Mouse (Mus musculus) erythroblast, embryonic 14.5 days (primary cell): ENCODE results near the gene Ppm1l. TPM values are rescaled to one million over a fixed set of nuclear protein-coding genes. Genes with fewer than 3 reads are reported as not detected.

Experiments used
- H3K27me3 ChIP-seq: 2 replicates; pipeline ENCODE4 v1.6.1; 2012; ENCODE audit warnings: inconsistent platforms; ENCODE audit not compliant: control insufficient read depth
- H3K36me3 ChIP-seq: 2 replicates; pipeline ENCODE4 v1.6.1; 2012; ENCODE audit warnings: mild to moderate bottlenecking, inconsistent platforms; ENCODE audit not compliant: control insufficient read depth
- H3K4me1 ChIP-seq: 2 replicates; pipeline ENCODE4 v1.6.1; 2012; ENCODE audit warnings: inconsistent platforms; ENCODE audit not compliant: control insufficient read depth
- H3K4me3 ChIP-seq: replicated peaks from 2 replicates; pipeline ENCODE3; 2012; ENCODE audit warnings: moderate library complexity, mild to moderate bottlenecking, inconsistent platforms
- H3K9me3 ChIP-seq: 2 replicates; pipeline ENCODE4 v1.6.1; 2012; ENCODE audit warnings: low read length, inconsistent platforms, mixed read lengths; ENCODE audit not compliant: control insufficient read depth
- GATA1 ChIP-seq: IDR thresholded peaks from 2 replicates; pipeline ENCODE4 v1.6.1; 2012; ENCODE audit warnings: low read length, inconsistent platforms, mixed read lengths
- TAL1 ChIP-seq: IDR thresholded peaks from 3 replicates; pipeline ENCODE4 v1.6.1; 2012; ENCODE audit warnings: low read length, inconsistent platforms, mixed read lengths
- polyA plus RNA-seq: library from polyadenylated mRNA; stranded (reverse); fragments of >175 nt; gene quantifications from 2 replicates; pipeline ENCODE4 v1.2.3, GENCODE M21; 2012

Ppm1l gene
- polyA plus RNA-seq, 1 experiment: 0.28 TPM

DNA sequence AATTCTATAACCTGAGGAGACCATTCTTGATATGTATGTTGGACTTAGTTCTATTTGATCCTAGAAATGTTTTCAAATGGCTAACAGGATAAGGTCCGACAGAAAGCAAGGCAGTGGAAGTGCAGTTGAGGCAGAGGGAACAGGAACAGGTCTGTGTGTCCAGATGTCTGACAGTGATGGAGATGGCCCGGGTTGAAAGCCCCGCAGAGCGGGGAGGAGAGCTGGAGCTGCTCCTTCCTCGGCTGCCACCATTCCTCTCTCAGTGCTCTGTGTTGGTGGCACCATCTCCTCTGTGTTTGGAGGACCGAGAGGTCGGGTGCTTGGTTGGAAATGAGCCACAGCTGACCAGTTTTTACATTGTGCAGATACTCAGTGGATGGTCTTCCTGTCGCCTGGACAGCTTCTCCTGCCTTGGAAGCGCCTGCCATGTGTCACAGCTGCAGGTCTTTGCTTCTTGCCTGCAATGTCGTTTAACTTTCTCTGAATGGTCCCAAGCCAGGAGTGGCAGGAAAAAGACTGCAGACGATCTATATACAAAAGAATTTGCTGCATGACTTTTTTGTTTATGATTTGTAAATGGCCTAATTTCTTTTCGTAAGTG lies 159.3 kb downstream of the Ppm1l start:
- H3K27me3 ChIP-seq: no peaks in the 10 kb centered on the region
- H3K9me3 ChIP-seq: peaks cover 5% of the 10 kb centered on the region
- TF ChIP-seq TAL1 (no peak), GATA1 (no peak)
- H3K36me3 ChIP-seq: no peaks in the 10 kb centered on the region
- no peak overlapping the region for H3K4me3 ChIP-seq
- no peaks in the 10 kb centered on the region for H3K4me1 ChIP-seq

DNA sequence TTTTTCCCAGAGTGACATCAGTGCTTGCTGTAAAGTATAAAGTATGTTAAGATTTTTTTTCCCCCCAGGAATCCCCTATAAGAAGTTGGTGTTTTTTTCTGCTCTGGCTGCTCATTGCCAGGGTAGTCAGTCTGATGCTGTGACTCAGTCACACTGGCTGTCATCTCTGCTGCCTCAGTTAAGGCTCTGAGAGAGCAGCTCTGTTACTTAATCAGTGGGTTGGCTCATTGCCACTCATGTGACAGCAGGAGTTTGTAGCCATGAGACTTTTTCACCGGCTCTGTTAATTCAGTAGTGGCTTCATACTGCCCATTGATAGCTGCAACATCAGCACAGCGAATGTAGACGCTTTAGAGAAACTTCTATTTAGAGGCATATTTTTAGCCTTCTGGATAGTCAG lies 163.3 kb downstream of the Ppm1l start:
- no peaks in the 10 kb centered on the region for H3K27me3 ChIP-seq
- no peak for TF ChIP-seq GATA1
- no peak for TF ChIP-seq TAL1
- no peaks in the 10 kb centered on the region for H3K36me3 ChIP-seq
- no peaks in the 10 kb centered on the region for H3K4me1 ChIP-seq
- no peaks in the 10 kb centered on the region for H3K9me3 ChIP-seq
- H3K4me3 ChIP-seq: no peak overlapping the region

DNA sequence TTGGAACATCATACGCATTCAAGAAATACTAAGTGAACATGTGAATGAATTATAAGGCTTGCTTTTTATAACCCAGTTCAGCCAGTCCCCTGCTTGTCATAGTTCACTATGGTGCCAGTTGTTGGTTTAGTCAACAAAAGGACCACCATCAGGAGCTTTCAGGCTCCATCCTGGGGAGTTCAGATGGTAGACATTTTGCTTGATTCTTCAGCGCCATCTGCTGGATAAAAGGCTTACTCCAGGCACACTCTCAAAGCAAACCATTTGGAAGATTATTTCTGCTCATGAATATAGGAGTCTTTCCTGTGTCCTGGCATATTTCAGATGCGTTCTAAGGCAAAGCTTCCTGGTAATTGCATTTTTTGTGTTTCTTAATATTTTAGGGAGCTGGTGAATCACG lies 165.2 kb downstream of the Ppm1l start:
- no peaks in the 10 kb centered on the region for H3K9me3 ChIP-seq
- H3K4me3 ChIP-seq: no peak overlapping the region
- H3K36me3 ChIP-seq: no peaks in the 10 kb centered on the region
- no peaks in the 10 kb centered on the region for H3K4me1 ChIP-seq
- TF ChIP-seq TAL1 (no peak), GATA1 (no peak)
- H3K27me3 ChIP-seq: no peaks in the 10 kb centered on the region

DNA sequence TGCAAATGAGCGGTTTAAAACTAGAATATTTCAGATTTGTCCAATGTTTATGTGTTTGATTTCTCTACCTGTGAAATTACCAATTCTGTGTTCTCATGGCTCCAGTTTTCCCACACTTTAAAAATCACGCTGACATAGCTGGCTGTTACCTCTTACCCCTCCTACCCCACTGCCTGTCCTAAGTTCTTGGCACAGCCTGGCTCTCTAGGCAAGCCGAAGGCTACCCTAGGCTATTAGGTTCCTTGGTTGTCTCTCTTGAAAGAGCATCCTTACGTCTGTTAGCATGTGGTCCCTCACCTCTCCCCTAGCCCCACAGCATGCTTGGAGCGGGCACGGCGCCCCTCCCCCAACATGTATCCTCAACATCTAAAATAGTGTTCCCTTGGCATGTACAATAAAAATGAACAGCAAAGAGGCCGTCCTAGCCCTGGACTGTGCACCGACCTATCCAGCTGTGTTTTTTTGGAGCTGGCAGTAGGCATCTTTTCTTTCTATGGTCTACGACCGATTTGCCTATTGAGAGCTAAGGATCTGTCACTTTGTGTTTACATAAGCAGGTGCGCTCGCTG lies 167.4 kb downstream of the Ppm1l start:
- TF ChIP-seq TAL1 (no peak), GATA1 (no peak)
- Histone ChIP-seq H3K9me3 (no peaks in the 10 kb centered on the region), H3K4me1 (no peaks in the 10 kb centered on the region), H3K27me3 (no peaks in the 10 kb centered on the region), H3K4me3 (no peak overlapping the region), H3K36me3 (no peaks in the 10 kb centered on the region)

DNA sequence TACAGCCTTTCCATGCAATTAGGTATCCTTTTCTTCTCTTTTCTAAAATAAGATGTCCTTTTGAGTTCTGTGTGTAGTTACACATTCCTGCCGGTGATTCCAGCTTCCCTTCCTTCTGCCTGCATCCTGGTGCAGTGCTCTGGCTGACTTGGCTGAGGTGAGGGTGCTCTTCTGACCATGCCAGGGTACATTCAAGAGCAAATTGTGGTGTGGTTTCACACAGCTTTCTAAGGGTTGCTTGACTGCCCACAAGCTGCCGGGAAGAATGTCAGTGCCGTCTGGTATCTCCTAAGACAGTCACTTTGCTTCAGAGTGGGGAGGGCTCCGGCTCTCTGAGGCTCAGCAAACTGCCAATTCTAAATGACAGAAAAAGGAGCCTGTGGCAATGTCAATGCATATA lies 167.9 kb downstream of the Ppm1l start:
- Histone ChIP-seq H3K36me3 (no peaks in the 10 kb centered on the region), H3K4me3 (no peak overlapping the region), H3K27me3 (no peaks in the 10 kb centered on the region), H3K4me1 (no peaks in the 10 kb centered on the region), H3K9me3 (no peaks in the 10 kb centered on the region)
- TF ChIP-seq GATA1: no peak

DNA sequence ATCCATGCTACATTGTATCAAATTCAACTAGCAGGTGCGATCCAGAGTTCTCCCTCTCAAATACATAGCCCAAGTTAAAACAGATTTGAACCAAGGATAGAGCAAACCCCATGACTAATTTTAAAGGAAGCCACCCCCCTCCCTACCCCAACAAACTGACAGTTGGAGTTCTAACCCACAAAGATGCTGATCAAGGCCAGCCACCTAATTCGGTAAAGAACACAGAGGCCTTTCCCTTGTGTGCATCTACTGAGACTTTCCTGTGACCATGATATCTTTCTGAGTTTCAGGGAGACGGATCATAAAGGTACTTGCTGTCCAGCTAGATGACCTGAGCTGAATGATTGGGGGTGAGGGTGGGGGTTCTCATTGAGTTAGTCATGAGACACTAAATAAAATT lies 168.7 kb downstream of the Ppm1l start:
- no peaks in the 10 kb centered on the region for H3K36me3 ChIP-seq
- no peaks in the 10 kb centered on the region for H3K4me1 ChIP-seq
- no peaks in the 10 kb centered on the region for H3K27me3 ChIP-seq
- H3K9me3 ChIP-seq: no peaks in the 10 kb centered on the region
- TF ChIP-seq GATA1 (no peak), TAL1 (no peak)
- no peak overlapping the region for H3K4me3 ChIP-seq

DNA sequence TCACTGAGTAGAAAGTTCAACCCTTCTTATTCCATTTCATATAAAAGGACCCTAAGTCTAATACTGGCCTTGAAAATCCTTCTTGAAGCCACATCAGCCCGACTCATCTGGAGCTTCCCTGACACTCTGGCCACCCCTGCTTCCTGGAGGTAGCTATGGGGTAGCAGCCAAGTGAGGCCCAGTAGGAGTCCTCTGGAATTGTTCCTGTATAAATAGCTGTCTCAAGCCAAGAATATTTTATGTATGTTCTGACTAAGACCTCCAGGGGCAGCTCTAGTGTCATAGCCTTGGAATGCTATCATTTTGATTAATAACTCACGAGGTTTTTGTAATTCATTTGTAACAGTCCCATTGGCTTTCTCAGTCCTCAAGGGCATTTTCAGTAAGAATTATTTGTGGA lies 169.1 kb downstream of the Ppm1l start:
- Histone ChIP-seq H3K27me3 (no peaks in the 10 kb centered on the region), H3K4me3 (no peak overlapping the region), H3K36me3 (no peaks in the 10 kb centered on the region), H3K9me3 (no peaks in the 10 kb centered on the region), H3K4me1 (no peaks in the 10 kb centered on the region)
- TF ChIP-seq TAL1 (no peak), GATA1 (no peak)

DNA sequence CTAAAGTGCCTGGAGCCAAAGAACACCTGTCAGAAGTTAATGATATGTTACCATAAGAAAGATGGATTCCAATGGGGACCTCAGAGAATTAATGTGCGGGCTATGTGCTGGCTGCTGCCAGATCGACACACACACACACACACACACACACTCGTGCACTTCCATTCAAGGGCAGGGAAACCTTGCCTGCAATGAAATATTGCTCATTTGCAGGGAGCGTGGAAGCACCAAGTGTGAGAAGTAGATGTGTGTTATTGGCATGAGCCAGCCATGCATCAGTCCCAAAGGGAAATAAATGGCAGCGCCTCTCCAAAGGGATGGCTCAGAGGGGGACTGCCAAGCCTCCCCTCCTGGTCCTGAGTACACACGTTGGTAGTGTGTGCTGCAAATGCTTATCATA lies 170.8 kb downstream of the Ppm1l start:
- Histone ChIP-seq H3K27me3 (no peaks in the 10 kb centered on the region), H3K36me3 (no peaks in the 10 kb centered on the region), H3K4me1 (no peaks in the 10 kb centered on the region), H3K4me3 (no peak overlapping the region), H3K9me3 (no peaks in the 10 kb centered on the region)
- TF ChIP-seq GATA1 (no peak), TAL1 (no peak)

DNA sequence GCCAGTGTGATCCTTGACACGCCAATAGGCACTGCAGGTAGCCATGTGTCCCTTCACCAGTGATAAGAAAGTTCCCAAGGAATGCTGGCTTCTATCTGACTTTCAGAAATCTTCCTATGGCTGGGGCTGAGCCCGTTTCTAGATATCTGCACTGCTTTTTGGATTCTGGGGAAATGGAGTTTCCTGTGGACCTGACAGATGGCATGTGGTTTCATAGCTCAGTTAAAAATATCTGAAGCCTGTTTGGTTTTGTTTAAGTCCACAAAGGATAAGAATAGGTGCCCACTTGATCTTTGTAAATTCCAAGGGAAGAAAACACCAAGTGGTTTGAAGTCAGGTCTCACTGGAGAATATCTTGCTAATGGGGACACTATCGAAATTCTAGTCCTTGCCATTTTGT lies 173.0 kb downstream of the Ppm1l start:
- Histone ChIP-seq H3K36me3 (no peaks in the 10 kb centered on the region), H3K4me1 (no peaks in the 10 kb centered on the region), H3K27me3 (no peaks in the 10 kb centered on the region), H3K9me3 (no peaks in the 10 kb centered on the region), H3K4me3 (no peak overlapping the region)
- no peak for TF ChIP-seq GATA1
- no peak for TF ChIP-seq TAL1

DNA sequence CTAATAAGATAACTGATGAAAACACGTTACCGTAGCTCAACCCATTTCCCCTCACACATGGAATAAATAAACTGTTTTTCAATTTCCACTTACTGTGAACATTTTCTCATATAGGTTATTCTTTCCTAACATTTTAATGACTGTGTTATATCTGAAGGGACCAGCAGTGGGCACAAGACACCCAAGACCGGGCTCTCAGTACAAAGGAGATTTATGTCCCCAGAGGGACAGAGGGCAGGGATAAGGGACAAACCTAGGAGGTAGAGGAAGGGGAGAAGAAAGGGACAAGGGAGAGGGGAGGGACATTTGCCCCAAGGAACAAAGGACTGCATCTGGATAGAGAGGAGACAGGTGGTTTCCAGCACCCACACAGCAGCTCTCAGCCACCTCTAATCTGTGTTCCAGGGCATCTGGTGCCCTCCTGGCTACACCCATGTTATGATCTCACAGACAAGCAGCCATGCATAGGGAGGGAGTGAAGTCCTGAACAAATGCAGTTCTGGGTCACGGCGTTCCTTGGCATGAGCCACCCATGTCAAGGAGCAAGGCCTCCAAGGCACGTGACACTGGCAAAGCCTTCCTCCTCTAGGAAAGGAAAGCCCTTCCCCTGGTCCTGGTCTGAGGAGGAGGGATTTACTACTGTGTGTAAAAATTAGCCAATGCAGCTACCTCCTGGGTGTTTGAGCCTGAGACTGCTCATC lies 174.5 kb downstream of the Ppm1l start:
- Histone ChIP-seq H3K27me3 (no peaks in the 10 kb centered on the region), H3K36me3 (no peaks in the 10 kb centered on the region), H3K9me3 (no peaks in the 10 kb centered on the region), H3K4me3 (no peak overlapping the region), H3K4me1 (no peaks in the 10 kb centered on the region)
- TF ChIP-seq GATA1 (no peak), TAL1 (no peak)
